Mouse (Mus musculus) cerebellum, adult 9-11 months (tissue): ENCODE results near the gene Arfgef2.

Experiments
- DNase-seq: peaks from one replicate; pipeline ENCODE4 v3.0.0; 2022

Arfgef2 gene

GRCm38 (mm10) chr2:166865476-166865875 is 60.1 kb downstream of the Arfgef2 start:
- no peak for DNase-seq

GRCm38 (mm10) chr2:166870271-166870865 is 65.0 kb downstream of the Arfgef2 start:
- peak; percentile 26 for DNase-seq

- DNase-seq: no peak
These were observed 65.5 kb downstream of the Arfgef2 start for GRCm38 (mm10) chr2:166870899-166871298.

- peak; percentile 15 for DNase-seq
These were observed 69.4 kb downstream of the Arfgef2 start for GRCm38 (mm10) chr2:166874675-166875280.

GRCm38 (mm10) chr2:166875561-166875960 is 70.2 kb downstream of the Arfgef2 start:
- peak; percentile 40 for DNase-seq

- DNase-seq: no peak
These were observed 70.9 kb downstream of the Arfgef2 start for GRCm38 (mm10) chr2:166876331-166876730.

GRCm38 (mm10) chr2:166885066-166885465 is 79.7 kb downstream of the Arfgef2 start:
- peak; percentile 65 for DNase-seq

GRCm38 (mm10) chr2:166885619-166886018 is 80.2 kb downstream of the Arfgef2 start:
- DNase-seq: no peak

- no peak for DNase-seq
These were observed 80.8 kb downstream of the Arfgef2 start for GRCm38 (mm10) chr2:166886231-166886630.

GRCm38 (mm10) chr2:166887816-166888215 is 82.4 kb downstream of the Arfgef2 start:
- DNase-seq: no peak

- DNase-seq: no peak
These were observed 86.0 kb downstream of the Arfgef2 start for GRCm38 (mm10) chr2:166891366-166891880.

GRCm38 (mm10) chr2:166892158-166892680 is 86.8 kb downstream of the Arfgef2 start:
- DNase-seq: no peak

GRCm38 (mm10) chr2:166893036-166893435 is 87.6 kb downstream of the Arfgef2 start:
- DNase-seq: no peak

- DNase-seq: no peak
These were observed 91.0 kb downstream of the Arfgef2 start for GRCm38 (mm10) chr2:166896368-166896767.

- DNase-seq: no peak
These were observed 91.6 kb downstream of the Arfgef2 start for GRCm38 (mm10) chr2:166896974-166897373.

- no peak for DNase-seq
These were observed 93.8 kb downstream of the Arfgef2 start for GRCm38 (mm10) chr2:166899161-166899560.

- no peak for DNase-seq
These were observed 94.4 kb downstream of the Arfgef2 start for GRCm38 (mm10) chr2:166899746-166900145.

GRCm38 (mm10) chr2:166900792-166901505 is 95.6 kb downstream of the Arfgef2 start:
- no peak for DNase-seq

GRCm38 (mm10) chr2:166903719-166904282 is 98.4 kb downstream of the Arfgef2 start:
- peak; percentile 31 for DNase-seq

- DNase-seq: peak; percentile 97
These were observed 100.5 kb downstream of the Arfgef2 start, which contains the start of gene Cse1l for GRCm38 (mm10) chr2:166905711-166906522. Gene Cse1l, plus strand, starts transcription at chr2:166906040.

- no peak for DNase-seq
These were observed 101.3 kb downstream of the Arfgef2 start for GRCm38 (mm10) chr2:166906523-166907182.

GRCm38 (mm10) chr2:166909729-166910128 is 104.3 kb downstream of the Arfgef2 start:
- DNase-seq: no peak
